Comparison of ENCODE assay signal across 8 mouse cellular contexts in the genomic region with DNA sequence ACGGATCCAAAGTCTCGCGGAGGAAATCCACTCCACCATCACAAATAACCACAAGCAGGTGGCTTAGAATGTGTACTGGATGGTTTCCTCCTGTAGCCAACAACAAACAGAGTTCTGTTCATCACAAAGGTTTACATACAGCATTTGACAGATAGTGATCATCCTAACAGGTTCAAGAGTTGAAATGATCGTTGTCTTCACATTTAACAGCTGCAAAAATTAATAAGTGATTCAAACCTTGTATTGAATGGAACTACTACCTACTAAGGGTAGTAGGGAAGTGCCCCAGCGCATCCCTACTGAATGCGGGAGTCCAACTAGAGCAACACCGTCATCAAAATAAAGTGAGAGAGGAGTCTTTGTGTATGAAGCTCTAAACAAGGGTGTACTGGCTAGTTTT. TPM values are rescaled to one million over a fixed set of nuclear protein-coding genes. Genes with fewer than 3 reads are reported as not detected.
DNase-seq lines count a peak whose midpoint lies in the region; ATAC-seq and TF ChIP-seq lines count a peak whose summit lies in the region.

Gene Sub1 (minus strand): TSS at position 101 of the 400 bp plus-strand sequence.

- H3K27ac ChIP-seq in heart, embryonic 10.5 days, result peak within 1 kb of the TSS; percentile 97
- peak within 1 kb of the TSS; percentile 87 for H3K27ac ChIP-seq in midbrain, postnatal 0 days (ENCODE audit: low read depth, low read length)

- H3K9me3 ChIP-seq in heart, embryonic 10.5 days, result no peaks in the 10 kb centered on the region
- H3K9me3 ChIP-seq in midbrain, postnatal 0 days (ENCODE audit: low read length), result no peaks in the 10 kb centered on the region

- H3K4me1 ChIP-seq in heart, embryonic 10.5 days, result peaks cover 7% of the 10 kb centered on the region; the same call in 1 of the 2 replicates
- 0 out of 2 replicates have a peak, but pooled peaks cover 3% of the 10 kb centered on the region for H3K4me1 ChIP-seq in midbrain, postnatal 0 days (ENCODE audit: insufficient read depth, low read length)

- H3K9ac ChIP-seq in midbrain, postnatal 0 days (replicated peaks; ENCODE audit: low read length, poor library complexity, severe bottlenecking), result peak within 1 kb of the TSS; percentile 100

- WGBS in heart, embryonic 10.5 days, result 87% methylated on average over 7 of the region's 7 CpGs
- 95% methylated on average over 7 of the region's 7 CpGs for WGBS in midbrain, postnatal 0 days

- no peak for DNase-seq in left cerebral cortex, adult 18-20 months (ENCODE audit: low spot score in 2 of 2)
- DNase-seq in left cerebral cortex, adult 11 months (ENCODE audit: low spot score), result no peak
- no peak for DNase-seq in heart, embryonic 10.5 days (ENCODE audit: low spot score)
- DNase-seq in left cerebral cortex, adult 8-10 months (ENCODE audit: low spot score in 2 of 2), result no peak
- DNase-seq in midbrain, postnatal 0 days (ENCODE audit: low spot score), result no peak
- no peak for DNase-seq in cerebellum, adult 11 months
- DNase-seq in thymus, postnatal 25 days, result no peak

- H3K36me3 ChIP-seq in heart, embryonic 10.5 days, result peaks cover 18% of the 10 kb centered on the region
- H3K36me3 ChIP-seq in midbrain, postnatal 0 days (ENCODE audit: insufficient read depth, low read length), result no peaks in the 10 kb centered on the region

- ATAC-seq in common myeloid progenitor, adult 5-6 weeks (replicated peaks; ENCODE audit: low read depth, poor library complexity, severe bottlenecking), result no peak
- ATAC-seq in midbrain, postnatal 0 days (ENCODE audit: low FRiP score), result no peak

- peak within 1 kb of the TSS; percentile 81 for H3K4me2 ChIP-seq in midbrain, postnatal 0 days (ENCODE audit: low read depth, low read length, poor library complexity, severe bottlenecking)

- TF ChIP-seq CTCF in midbrain, postnatal 0 days (IDR thresholded peaks at IDR 0.05), result no peak

- peak within 1 kb of the TSS; percentile 96 for H3K4me3 ChIP-seq in heart, embryonic 10.5 days
- H3K4me3 ChIP-seq in midbrain, postnatal 0 days (ENCODE audit: low read depth, low read length), result peak within 1 kb of the TSS; percentile 100

- no peaks in the 10 kb centered on the region for H3K27me3 ChIP-seq in heart, embryonic 10.5 days (ENCODE audit: insufficient read depth, poor library complexity, severe bottlenecking)
- H3K27me3 ChIP-seq in midbrain, postnatal 0 days (ENCODE audit: insufficient read depth, low read length), result no peaks in the 10 kb centered on the region

RNA-seq across cellular contexts. Expression of gene Sub1, which starts in this region (rescaled TPM):
- total RNA-seq in left cerebral cortex, adult 18-20 months (2021), result 100 to 1,000 TPM; 299 to 323 TPM
- total RNA-seq in common myeloid progenitor, adult 5-6 weeks (2017), result 717 and 731 TPM in 2 replicates
- 627 and 739 TPM in 2 replicates for polyA plus RNA-seq in heart, embryonic 10.5 days (2016; fragmentation: Nextera tagmentation; extraction: Ambion mirVana)
- total RNA-seq in left cerebral cortex, adult 8-10 months (2022), result 100 to 1,000 TPM; 276 to 318 (median 297) TPM
- 133 and 184 TPM in 2 replicates for total RNA-seq in midbrain, postnatal 0 days (2014; rRNA removed)
- polyA plus RNA-seq in midbrain, postnatal 0 days (2015; fragmentation: Nextera tagmentation; extraction: Ambion mirVana), result 616 and 676 TPM in 2 replicates
